Mouse (Mus musculus): ENCODE measurements at regions not wholly inside any gene's neighbourhood (a gene's known extent, or its start where the extent isn't known, plus 50 kb on each side); places are given as distances from the start of the nearest gene placed in this dataset.

GRCm38 (mm10) chr12:50115855-50116254 lies 533.0 kb downstream of the Prkd1 start:
- no peak overlapping the region for H3K9ac ChIP-seq (ENCODE audit: control insufficient read depth, low read depth, low read length, poor library complexity, severe bottlenecking)
- TF ChIP-seq ZNF384 (IDR thresholded peaks at IDR 0.05; ENCODE audit: low read depth, low read length) = no peak
- no peak for TF ChIP-seq MAFK (IDR thresholded peaks at IDR 0.05; ENCODE audit: borderline replicate concordance, low read depth, low read length)
- TF ChIP-seq MYB (IDR thresholded peaks at IDR 0.05; ENCODE audit: low read depth, low read length) = no peak
- TF ChIP-seq TBP (IDR thresholded peaks at IDR 0.05; ENCODE audit: low read depth, low read length) = no peak
- no peak overlapping the region for H3K27ac ChIP-seq (ENCODE audit: control insufficient read depth, low read depth, low read length)
- H3K79me2 ChIP-seq (ENCODE audit: control insufficient read depth, insufficient read depth, low read length, poor library complexity) = no peaks in the 10 kb centered on the region
- no peaks in the 10 kb centered on the region for H3K9me3 ChIP-seq (replicated peaks; ENCODE audit: insufficient read depth, low read length)
- H3K4me3 ChIP-seq (ENCODE audit: control insufficient read depth in 1 of 2, insufficient read depth in 1 of 2, low read depth in 2 of 2, low read length in 2 of 2) = no peak overlapping the region
- H3K36me3 ChIP-seq (ENCODE audit: control insufficient read depth in 1 of 2, insufficient read depth in 2 of 2, low read length in 2 of 2) = no peaks in the 10 kb centered on the region
- H3K4me1 ChIP-seq (ENCODE audit: control insufficient read depth in 1 of 2, insufficient read depth in 2 of 2, low read length in 2 of 2) = no peaks in the 10 kb centered on the region
- H3K27me3 ChIP-seq (ENCODE audit: control insufficient read depth in 1 of 2, insufficient read depth in 2 of 2, low read length in 2 of 2) = no peaks in the 10 kb centered on the region
- DNase-seq (ENCODE audit: low read depth, low spot score) = no peak

- no peak overlapping the region for H3K4me3 ChIP-seq (ENCODE audit: control insufficient read depth in 1 of 2, insufficient read depth in 1 of 2, low read depth in 2 of 2, low read length in 2 of 2)
- TF ChIP-seq ZC3H11A (IDR thresholded peaks at IDR 0.05; ENCODE audit: low read depth, low read length) (no peak), ZKSCAN1 (IDR thresholded peaks at IDR 0.05; ENCODE audit: low read depth, low read length) (no peak), USF2 (IDR thresholded peaks at IDR 0.05; ENCODE audit: borderline replicate concordance in 1 of 2, insufficient read depth in 1 of 2, low read depth in 1 of 2, low read length in 2 of 2) (no peak), MXI1 (IDR thresholded peaks at IDR 0.05; ENCODE audit: low read depth, low read length) (no peak), CHD2 (IDR thresholded peaks at IDR 0.05; ENCODE audit: low read length) (no peak), MAZ (IDR thresholded peaks at IDR 0.05; ENCODE audit: low read depth, low read length) (no peak), ETS1 (IDR thresholded peaks at IDR 0.05; ENCODE audit: low read depth, low read length) (no peak), MAX (IDR thresholded peaks at IDR 0.05; ENCODE audit: low read length) (no peak), HCFC1 (IDR thresholded peaks at IDR 0.05; ENCODE audit: low read depth, low read length) (no peak), RAD21 (IDR thresholded peaks at IDR 0.05; ENCODE audit: low read depth, low read length) (no peak), ELF1 (IDR thresholded peaks at IDR 0.05; ENCODE audit: low read depth, low read length) (no peak), JUND (IDR thresholded peaks at IDR 0.05; ENCODE audit: low read depth, low read length) (no peak), KAT2A (conservative IDR thresholded peaks at IDR 0.05; ENCODE audit: low read depth, low read length) (no peak)
Measured at GRCm38 (mm10) chr12:50118346-50118745, 530.6 kb downstream of the Prkd1 start.

More at GRCm38 (mm10) chr12:50118346-50118745, 530.6 kb downstream of the Prkd1 start:
- Histone ChIP-seq H3K4me1 (ENCODE audit: control insufficient read depth in 1 of 2, insufficient read depth in 2 of 2, low read length in 2 of 2) (no peaks in the 10 kb centered on the region), H3K9me3 (replicated peaks; ENCODE audit: insufficient read depth, low read length) (no peaks in the 10 kb centered on the region), H3K27me3 (ENCODE audit: control insufficient read depth in 1 of 2, insufficient read depth in 2 of 2, low read length in 2 of 2) (no peaks in the 10 kb centered on the region), H3K9ac (ENCODE audit: control insufficient read depth, low read depth, low read length, poor library complexity, severe bottlenecking) (no peak overlapping the region), H3K36me3 (ENCODE audit: control insufficient read depth in 1 of 2, insufficient read depth in 2 of 2, low read length in 2 of 2) (no peaks in the 10 kb centered on the region), H3K79me2 (ENCODE audit: control insufficient read depth, insufficient read depth, low read length, poor library complexity) (no peaks in the 10 kb centered on the region), H3K27ac (ENCODE audit: control insufficient read depth, low read depth, low read length) (no peak overlapping the region)
- DNase-seq (ENCODE audit: low read depth, low spot score) = no peak

Measured in MEL (cell line).